Mouse (Mus musculus): ENCODE data around the gene Plekhh3.
A peak's percentile ranks its signal among the peaks of the same experiment; 100 is the strongest.

The Plekhh3 gene

GRCm38 (mm10) chr11:101119131-101119760 is 51.9 kb downstream of the Plekhh3 start:
- DNase-seq = peak; percentile 7

GRCm38 (mm10) chr11:101118105-101118504 is 53.0 kb downstream of the Plekhh3 start:
- no peak for DNase-seq

GRCm38 (mm10) chr11:101115564-101115963 is 55.6 kb downstream of the Plekhh3 start:
- DNase-seq = no peak
